Mouse (Mus musculus) limb, embryonic 11.5 days (tissue): ENCODE measurements around the gene Cyp17a1. TPM values are rescaled to one million over a fixed set of nuclear protein-coding genes. Genes with fewer than 3 reads are reported as not detected.

Experiments
- ATAC-seq: fragments of 200-750 bp; cut with Nextera tagmentation; 2 replicates; pipeline ENCODE4 v1.8.0; 2017; ENCODE audit warnings: low read depth; ENCODE audit not compliant: insufficient number of reproducible peaks, low FRiP score, low TSS enrichment
- DNase-seq: peaks from one replicate; pipeline ENCODE4 v3.0.0-alpha.2; 2015; ENCODE audit warnings: low spot score
- H3K27ac ChIP-seq: fragments of 300-500 bp; sonication (generic); replicated peaks from 2 replicates; pipeline ENCODE4 v1.5.1; 2014; ENCODE audit warnings: low read depth, mild to moderate bottlenecking, low read length
- H3K27me3 ChIP-seq: fragments of 300-500 bp; sonication (generic); 2 replicates; pipeline ENCODE4 v1.6.1; 2014; ENCODE audit warnings: mild to moderate bottlenecking, low read length, mixed read lengths; ENCODE audit not compliant: control insufficient read depth, insufficient read depth
- H3K36me3 ChIP-seq: fragments of 300-500 bp; sonication (generic); 2 replicates; pipeline ENCODE4 v1.6.1; 2014; ENCODE audit warnings: mild to moderate bottlenecking, low read length, moderate library complexity, mixed read lengths; ENCODE audit not compliant: control insufficient read depth, insufficient read depth
- H3K4me1 ChIP-seq: fragments of 300-500 bp; sonication (generic); 2 replicates; pipeline ENCODE4 v1.6.1; 2014; ENCODE audit warnings: low read length, mixed read lengths; ENCODE audit not compliant: control insufficient read depth, insufficient read depth
- H3K4me2 ChIP-seq: fragments of 300-500 bp; sonication (generic); 2 replicates; pipeline ENCODE4 v1.6.1; 2014; ENCODE audit warnings: low read depth, mild to moderate bottlenecking, moderate library complexity; ENCODE audit not compliant: severe bottlenecking
- H3K4me3 ChIP-seq: fragments of 300-500 bp; sonication (generic); 2 replicates; pipeline ENCODE4 v1.5.1; 2014; ENCODE audit warnings: low read depth, low read length
- H3K9ac ChIP-seq: fragments of 300-500 bp; sonication (generic); 2 replicates; pipeline ENCODE4 v1.6.1; 2014; ENCODE audit warnings: mild to moderate bottlenecking, low read length
- H3K9me3 ChIP-seq: fragments of 300-500 bp; sonication (generic); 2 replicates; pipeline ENCODE4 v1.6.1; 2016; ENCODE audit warnings: low read length; ENCODE audit not compliant: control insufficient read depth
- WGBS: fragments of 180-500 bp; shearing (Covaris S2); extraction: QIAGEN DNeasy Blood & Tissue Kit; methylation state at CpG from one replicate; pipeline ENCODE4 v1.1.7; 2014; 5-methylcytosine and 5-hydroxymethylcytosine counted together
- polyA plus RNA-seq: library from polyadenylated mRNA; unstranded; fragments of >200 nt; fragmentation: Nextera tagmentation; extraction: Ambion mirVana; gene quantifications from 2 replicates; pipeline ENCODE4 v1.2.1, GENCODE M21; 2014

Gene Cyp17a1
- polyA plus RNA-seq, 1 experiment from 2014 or later = not detected

DNA sequence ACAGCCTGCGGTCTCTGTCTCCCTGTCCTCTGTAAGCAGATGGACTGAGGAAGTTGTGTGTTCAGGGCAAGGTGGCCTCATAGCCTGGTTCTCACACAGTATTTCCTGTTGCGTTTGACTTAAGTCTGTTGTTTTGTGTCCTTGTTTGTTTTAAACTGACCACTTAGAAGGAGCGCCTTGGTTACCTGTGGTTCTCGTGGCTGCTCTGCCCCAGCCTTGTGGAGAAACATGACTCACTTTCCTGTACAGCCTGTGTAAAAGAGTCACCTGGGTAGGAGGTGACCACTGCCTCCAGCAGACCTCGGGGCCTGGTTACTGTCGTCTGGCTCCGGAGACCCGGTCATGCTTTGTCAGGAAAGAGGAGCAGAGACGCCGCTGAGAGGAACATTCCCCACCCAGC lies 17.3 kb downstream of the Cyp17a1 start:
- Histone ChIP-seq H3K4me2 (no peak overlapping the region), H3K27me3 (no peaks in the 10 kb centered on the region), H3K9ac (no peak overlapping the region)

DNA sequence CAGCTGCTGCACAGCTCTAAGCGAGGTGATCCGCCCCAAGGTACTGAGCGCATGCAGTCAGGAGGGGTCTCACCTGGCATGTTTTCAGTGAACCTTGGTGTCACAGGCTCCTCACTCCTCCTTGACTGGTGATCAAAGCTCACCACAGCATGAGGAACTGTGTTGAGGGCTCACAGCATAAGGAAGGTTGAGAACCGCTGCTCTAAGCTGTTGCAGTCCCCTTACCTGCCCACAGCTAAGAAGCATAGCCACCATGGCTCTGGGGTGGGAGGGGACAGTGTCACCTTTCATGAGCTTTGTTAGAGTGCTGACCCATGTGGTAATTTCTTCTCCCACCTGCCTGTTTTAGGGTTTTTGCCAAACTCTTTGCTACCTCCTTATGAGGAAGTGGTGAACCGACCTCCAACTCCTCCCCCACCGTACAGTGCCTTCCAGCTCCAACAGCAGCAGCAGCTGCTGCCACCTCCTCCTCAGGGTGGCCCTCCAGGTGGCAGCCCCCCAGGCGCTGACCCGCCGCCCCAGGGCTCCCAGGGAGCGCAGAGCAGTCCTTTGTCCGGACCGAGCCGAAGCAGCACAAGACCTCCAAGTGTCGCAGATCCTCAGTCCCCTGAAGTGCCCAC lies 19.2 kb downstream of the Cyp17a1 start:
- Histone ChIP-seq H3K9ac (no peak overlapping the region), H3K4me1 (no peaks in the 10 kb centered on the region), H3K36me3 (peaks cover 19% of the 10 kb centered on the region), H3K4me2 (no peak overlapping the region), H3K27ac (no peak overlapping the region), H3K9me3 (no peaks in the 10 kb centered on the region), H3K27me3 (no peaks in the 10 kb centered on the region), H3K4me3 (no peak overlapping the region)
- WGBS = 90% methylated on average over 14 of the region's 14 CpGs
- DNase-seq (no peak), ATAC-seq (no peak)

More for the DNA sequence above, 17.3 kb downstream of the Cyp17a1 start:
- Histone ChIP-seq H3K9me3 (no peaks in the 10 kb centered on the region), H3K27ac (no peak overlapping the region), H3K4me1 (no peaks in the 10 kb centered on the region), H3K4me3 (no peak overlapping the region), H3K36me3 (peaks cover 16% of the 10 kb centered on the region)
- DNase-seq (no peak), ATAC-seq (no peak)
- WGBS = 92% methylated on average over 10 of the region's 10 CpGs

DNA sequence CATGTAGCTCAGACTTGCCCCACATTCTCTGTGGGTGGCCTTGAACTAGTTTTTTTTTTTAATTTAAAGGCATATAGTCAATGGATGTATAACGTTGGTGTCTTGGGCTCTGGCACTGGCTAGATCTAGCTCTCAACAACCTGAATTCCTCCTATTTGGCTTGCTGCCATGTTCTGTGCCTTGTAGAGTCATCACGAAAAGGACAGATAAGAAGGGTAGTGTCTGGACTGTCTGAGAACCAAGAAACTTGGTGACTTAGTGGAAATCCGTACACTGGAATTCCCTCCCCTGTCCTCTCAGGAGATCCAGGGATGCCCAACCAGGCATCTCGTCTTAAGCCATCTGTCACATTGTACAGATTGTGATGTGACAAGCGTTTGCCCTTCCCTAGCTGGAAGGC lies 19.8 kb downstream of the Cyp17a1 start:
- ATAC-seq = no peak
- H3K27me3 ChIP-seq = no peaks in the 10 kb centered on the region
- no peak overlapping the region for H3K27ac ChIP-seq
- H3K36me3 ChIP-seq = peaks cover 22% of the 10 kb centered on the region
- no peak for DNase-seq
- 91% methylated on average over 5 of the region's 5 CpGs for WGBS
- H3K9me3 ChIP-seq = no peaks in the 10 kb centered on the region
- H3K4me1 ChIP-seq = no peaks in the 10 kb centered on the region
- H3K4me3 ChIP-seq = no peak overlapping the region
- H3K9ac ChIP-seq = no peak overlapping the region
- no peak overlapping the region for H3K4me2 ChIP-seq

DNA sequence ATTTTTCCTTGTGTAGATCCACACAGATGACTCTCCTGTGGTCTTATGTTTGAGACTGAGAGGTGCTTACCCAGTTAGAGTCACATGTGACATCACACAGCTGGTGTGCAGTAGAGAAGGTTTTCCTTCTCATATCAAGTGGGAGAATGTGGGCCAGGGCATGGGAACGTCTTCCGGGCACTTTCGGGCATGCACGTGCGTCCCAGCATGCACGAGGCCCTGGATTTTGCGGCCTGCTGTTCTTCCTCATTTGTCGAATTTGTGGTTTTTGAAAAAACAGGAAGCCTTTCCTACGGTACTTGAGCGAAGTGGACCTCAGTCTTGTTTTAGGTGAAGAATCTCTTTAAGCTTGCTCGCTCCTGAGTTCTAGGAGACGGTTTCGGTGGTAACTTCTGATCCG lies 24.4 kb downstream of the Cyp17a1 start:
- no peak overlapping the region for H3K4me2 ChIP-seq
- 93% methylated on average over 14 of the region's 14 CpGs for WGBS
- no peak overlapping the region for H3K27ac ChIP-seq
- no peak for DNase-seq
- no peaks in the 10 kb centered on the region for H3K27me3 ChIP-seq
- H3K4me3 ChIP-seq = no peak overlapping the region
- peaks cover 6% of the 10 kb centered on the region; the same call in 1 of the 2 replicates for H3K36me3 ChIP-seq
- no peak overlapping the region for H3K9ac ChIP-seq
- peaks cover 6% of the 10 kb centered on the region; the same call in 1 of the 2 replicates for H3K4me1 ChIP-seq
- no peaks in the 10 kb centered on the region for H3K9me3 ChIP-seq
- ATAC-seq = no peak

DNA sequence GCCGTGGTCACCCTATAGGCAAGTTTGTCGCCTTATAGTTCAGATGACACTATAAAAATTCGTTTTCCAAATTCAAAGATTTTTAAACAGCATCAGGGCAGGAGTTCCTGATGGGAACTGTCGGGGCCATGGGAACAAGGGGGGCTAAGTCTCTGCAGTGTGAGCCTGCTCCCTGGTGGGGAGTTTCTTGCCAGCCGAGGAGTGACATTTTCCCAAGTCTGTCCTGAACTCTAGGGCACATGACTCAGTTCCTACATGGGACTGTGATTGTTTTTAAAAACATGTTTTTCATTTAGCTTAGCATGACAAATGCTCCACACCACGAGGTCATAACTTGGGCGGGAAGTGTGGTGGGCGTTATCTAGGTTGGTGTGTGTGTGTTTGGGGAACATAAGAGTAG lies 25.1 kb downstream of the Cyp17a1 start:
- no peak overlapping the region for H3K4me2 ChIP-seq
- no peak for ATAC-seq
- no peaks in the 10 kb centered on the region for H3K27me3 ChIP-seq
- no peak overlapping the region for H3K9ac ChIP-seq
- no peak overlapping the region for H3K4me3 ChIP-seq
- DNase-seq = no peak
- H3K9me3 ChIP-seq = no peaks in the 10 kb centered on the region
- WGBS = 88% methylated on average over 8 of the region's 8 CpGs
- H3K36me3 ChIP-seq = peaks cover 6% of the 10 kb centered on the region; the same call in 1 of the 2 replicates
- no peak overlapping the region for H3K27ac ChIP-seq
- peaks cover 9% of the 10 kb centered on the region; the same call in 1 of the 2 replicates for H3K4me1 ChIP-seq

DNA sequence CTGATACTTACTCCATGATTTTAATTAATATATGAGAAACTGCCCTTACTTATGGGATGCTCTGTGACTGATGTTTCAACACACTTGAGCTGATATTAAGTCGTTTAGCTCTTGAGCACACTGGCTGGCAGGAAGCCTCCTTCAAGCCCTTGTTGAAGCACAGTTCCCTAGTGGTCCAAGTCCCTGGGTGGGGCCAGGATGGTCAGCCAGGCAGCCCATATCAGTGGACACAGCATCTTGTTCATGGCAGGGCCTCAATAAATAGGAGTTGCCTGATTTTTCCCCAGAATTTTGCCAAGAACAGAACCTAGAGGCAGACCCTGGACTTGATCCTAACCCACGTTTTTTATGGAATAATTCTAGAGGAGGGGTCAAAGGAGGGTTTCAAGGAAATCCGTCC lies 25.7 kb downstream of the Cyp17a1 start:
- ATAC-seq = no peak
- Histone ChIP-seq H3K36me3 (peaks cover 6% of the 10 kb centered on the region; the same call in 1 of the 2 replicates), H3K4me2 (no peak overlapping the region), H3K4me3 (no peak overlapping the region), H3K9ac (no peak overlapping the region), H3K4me1 (peaks cover 15% of the 10 kb centered on the region), H3K27me3 (no peaks in the 10 kb centered on the region), H3K27ac (no peak overlapping the region), H3K9me3 (no peaks in the 10 kb centered on the region)
- WGBS = 80% methylated on average over 3 of the region's 3 CpGs
- DNase-seq = no peak

DNA sequence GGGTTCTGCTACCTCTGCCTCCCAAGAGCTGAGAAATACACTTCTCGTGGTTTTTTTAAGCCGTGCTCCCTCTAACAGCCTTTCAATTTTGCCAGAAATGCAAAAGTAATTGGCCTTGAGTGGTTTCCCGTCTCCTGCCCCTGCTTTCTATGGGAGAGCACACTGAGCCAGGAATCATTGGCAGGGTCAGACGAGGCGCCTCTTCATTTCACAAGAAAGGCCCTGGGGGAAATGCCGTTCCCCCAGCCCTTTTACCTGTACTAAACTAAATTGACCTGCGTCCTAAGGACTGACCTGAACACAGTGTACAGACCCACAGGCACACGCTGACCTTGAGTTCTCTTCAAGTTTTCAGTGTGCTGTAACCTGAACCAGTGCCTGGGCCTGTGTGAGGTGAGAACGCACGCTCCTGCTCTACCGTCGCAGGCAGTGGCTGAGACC lies 26.9 kb downstream of the Cyp17a1 start:
- peaks cover 27% of the 10 kb centered on the region for H3K4me1 ChIP-seq
- DNase-seq (no peak), ATAC-seq (no peak)
- no peaks in the 10 kb centered on the region for H3K27me3 ChIP-seq
- H3K36me3 ChIP-seq = peaks cover 6% of the 10 kb centered on the region; the same call in 1 of the 2 replicates
- H3K9me3 ChIP-seq = no peaks in the 10 kb centered on the region
- 79% methylated on average over 12 of the region's 12 CpGs for WGBS
- H3K27ac ChIP-seq = no peak overlapping the region
- H3K4me2 ChIP-seq = no peak overlapping the region
- H3K4me3 ChIP-seq = no peak overlapping the region
- no peak overlapping the region for H3K9ac ChIP-seq

DNA sequence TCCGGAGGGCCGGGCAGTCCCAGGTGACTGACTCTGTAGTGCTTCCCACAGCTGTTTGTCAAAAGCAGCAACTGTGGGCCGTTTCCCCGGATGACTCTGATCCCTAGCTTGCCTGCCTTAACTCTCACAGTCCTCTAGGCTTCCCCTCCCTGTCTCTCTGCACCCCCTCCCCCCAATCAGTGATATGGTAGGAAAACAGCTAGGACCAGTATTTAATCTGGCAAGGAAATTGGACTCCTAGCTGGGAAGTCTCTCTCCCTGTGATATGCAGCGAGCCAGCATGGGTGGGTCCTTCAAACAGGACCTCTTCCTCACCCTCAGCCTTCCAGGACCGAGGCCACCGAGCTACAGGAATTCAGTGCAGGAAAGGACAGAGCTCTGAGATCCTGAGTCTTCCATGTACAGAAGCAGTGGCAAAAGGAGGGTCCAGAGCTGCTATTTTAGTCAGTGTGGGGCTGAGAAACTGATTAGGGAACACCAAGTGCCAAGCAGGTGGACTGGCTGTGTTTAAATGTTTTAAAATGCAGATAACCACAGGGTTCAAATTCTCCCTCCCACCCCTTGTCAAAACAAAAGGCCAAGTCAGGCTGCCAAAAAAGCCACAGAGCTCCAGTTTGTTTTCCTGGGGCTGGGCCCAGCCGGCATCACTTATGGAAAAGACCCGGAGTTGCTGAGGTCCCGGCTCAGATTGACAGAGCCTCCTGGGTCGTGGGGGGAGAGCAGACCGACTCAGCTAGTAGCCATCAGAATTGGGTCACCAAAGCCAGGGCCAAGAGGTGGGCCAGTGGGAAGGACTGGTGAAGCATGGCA lies 28.0 kb downstream of the Cyp17a1 start:
- DNase-seq (no peak), ATAC-seq (no peak)
- no peak overlapping the region for H3K4me2 ChIP-seq
- peaks cover 33% of the 10 kb centered on the region for H3K4me1 ChIP-seq
- H3K9me3 ChIP-seq = no peaks in the 10 kb centered on the region
- H3K27ac ChIP-seq = no peak overlapping the region
- 69% methylated on average over 12 of the region's 12 CpGs for WGBS
- H3K9ac ChIP-seq = no peak overlapping the region
- peaks cover 6% of the 10 kb centered on the region; the same call in 1 of the 2 replicates for H3K36me3 ChIP-seq
- no peaks in the 10 kb centered on the region for H3K27me3 ChIP-seq
- H3K4me3 ChIP-seq = no peak overlapping the region
